Mouse (Mus musculus): ENCODE data around the gene Gm20834.
"Not testable (repeated sequence)": the region's sequence is repeated elsewhere in the genome, so short reads cannot be mapped to it uniquely, and the experiment has no call there.

Gm20834 gene
- long read RNA-seq, experiment 1, result 0 reads
- long read RNA-seq, experiment 2, result 0 reads

GRCm38 (mm10) chrY:10324489-10324888, at the start of gene Gm20834:
Gm20834 (minus strand) TSS chrY:10324589.
- intact Hi-C loops (cut with DNase I), result not testable (repeated sequence)

Measured in adrenal gland (tissue).